Mouse (Mus musculus) urinary bladder, postnatal 10 days (tissue): ENCODE measurements around the gene Anapc15.

Experiments
- DNase-seq: peaks from one replicate; pipeline ENCODE4 v3.0.0; 2022; ENCODE audit warnings: low spot score

Gene Anapc15

GRCm38 (mm10) chr7:101847934-101848333 is 15.6 kb upstream of the Anapc15 start:
- DNase-seq = no peak

DNA sequence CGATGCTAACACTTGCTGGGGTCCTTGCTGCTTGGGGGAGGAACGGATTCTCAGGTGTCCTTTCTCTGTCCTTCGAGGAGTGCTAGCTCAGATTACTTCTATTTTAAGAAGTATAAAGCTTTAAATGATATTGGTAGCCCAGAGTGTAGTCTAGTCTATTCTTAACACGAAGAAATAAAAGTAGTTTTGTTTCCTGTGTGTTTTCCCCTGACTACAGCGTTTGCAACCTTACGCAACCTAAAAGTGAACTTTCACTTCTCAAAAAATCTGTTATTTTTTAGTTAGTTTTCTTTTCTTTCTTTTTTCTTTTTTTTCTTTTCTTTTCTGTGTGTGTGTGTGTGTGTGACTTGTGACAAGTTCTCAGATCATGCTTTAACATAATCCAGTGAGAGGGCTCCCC is 11.8 kb upstream of the Anapc15 start:
- no peak for DNase-seq

- no peak for DNase-seq
These were observed 10.7 kb upstream of the Anapc15 start for GRCm38 (mm10) chr7:101852846-101853245.

GRCm38 (mm10) chr7:101853816-101854215 is 9.7 kb upstream of the Anapc15 start:
- no peak for DNase-seq

DNA sequence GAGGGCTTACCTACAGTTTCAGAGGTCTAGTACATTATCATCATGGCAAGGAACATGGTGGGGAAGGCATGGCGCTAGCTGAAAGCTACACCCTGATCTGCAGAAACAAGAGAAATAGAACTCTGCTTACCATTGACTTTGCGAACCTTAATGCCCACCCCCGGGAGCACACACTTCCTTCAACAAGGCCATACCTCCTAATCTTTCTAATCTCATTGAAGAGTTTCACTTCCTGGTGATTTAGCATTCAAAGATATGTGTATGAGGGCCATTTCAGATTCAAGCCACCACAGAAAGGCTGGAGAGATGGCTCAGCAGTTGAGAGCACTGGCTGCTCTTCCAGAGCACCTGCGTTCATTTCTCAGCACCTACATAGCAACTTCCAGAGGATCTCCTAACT is 6.4 kb upstream of the Anapc15 start, which contains the start of gene Folr2:
Folr2 (minus strand) TSS at position 101 of the 400 bp plus-strand sequence.
- no peak for DNase-seq

- DNase-seq = no peak
These were observed 5.2 kb upstream of the Anapc15 start for GRCm38 (mm10) chr7:101858362-101858761.

DNA sequence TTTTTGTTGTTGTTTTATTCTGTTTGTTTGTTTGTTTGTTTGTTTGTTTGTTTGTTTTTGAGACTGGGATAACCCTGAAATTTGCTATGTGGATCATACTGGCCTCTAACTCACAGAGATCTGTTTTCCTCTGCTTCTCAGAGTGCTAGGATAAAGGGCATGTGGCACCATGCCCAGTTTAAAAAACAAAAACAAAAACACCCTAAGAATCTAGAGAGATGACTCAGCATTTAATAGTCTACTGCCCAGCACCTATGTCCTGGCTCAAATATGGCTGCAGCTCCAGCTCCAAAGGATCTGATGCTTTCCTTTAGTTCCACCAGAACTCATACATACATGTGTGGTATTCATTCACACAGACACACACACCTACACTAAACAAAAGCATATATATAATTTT is 2.5 kb upstream of the Anapc15 start:
- DNase-seq = no peak

- DNase-seq = no peak
These were observed 1.2 kb upstream of the Anapc15 start for GRCm38 (mm10) chr7:101862291-101862690.

DNA sequence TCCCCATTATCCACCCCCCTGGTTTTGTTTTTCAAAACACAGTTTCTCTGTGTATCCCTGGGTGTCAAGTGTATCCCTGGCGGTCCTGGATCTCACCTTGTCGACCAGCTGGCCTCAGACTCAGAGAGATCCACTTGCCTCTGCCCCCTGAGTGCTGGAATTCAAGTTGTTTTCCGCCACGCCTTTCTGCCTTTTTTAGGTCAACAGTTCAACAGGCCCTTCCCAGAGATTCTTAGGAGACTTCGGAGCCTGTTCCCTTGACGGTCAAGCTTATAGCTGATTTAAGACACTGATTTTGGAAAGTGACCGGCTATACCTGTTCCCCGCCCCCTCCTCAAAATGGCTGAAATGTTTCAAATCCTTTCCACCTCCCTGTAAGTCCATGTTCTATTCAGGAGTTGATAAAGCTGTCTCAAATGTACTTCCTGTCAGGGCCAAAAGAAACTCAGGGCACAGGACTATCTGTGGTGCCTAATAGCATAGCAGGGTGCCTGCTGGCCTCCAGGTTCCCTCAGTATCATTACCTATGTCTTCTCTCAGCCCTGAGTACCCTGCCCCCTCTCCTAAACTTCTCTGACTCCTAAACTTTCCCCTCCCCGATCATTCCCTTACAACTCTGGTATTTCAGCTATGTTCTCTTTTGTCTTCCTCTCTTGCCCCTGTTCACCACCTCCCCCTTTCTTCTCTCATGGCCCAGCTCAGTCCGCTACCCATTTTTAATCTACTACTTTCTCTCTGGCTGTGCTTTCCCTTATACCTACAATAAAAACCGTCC is 3.2 kb downstream of the Anapc15 start:
- no peak for DNase-seq

- no peak for DNase-seq
These were observed 4.0 kb downstream of the Anapc15 start for GRCm38 (mm10) chr7:101867482-101867881.

DNA sequence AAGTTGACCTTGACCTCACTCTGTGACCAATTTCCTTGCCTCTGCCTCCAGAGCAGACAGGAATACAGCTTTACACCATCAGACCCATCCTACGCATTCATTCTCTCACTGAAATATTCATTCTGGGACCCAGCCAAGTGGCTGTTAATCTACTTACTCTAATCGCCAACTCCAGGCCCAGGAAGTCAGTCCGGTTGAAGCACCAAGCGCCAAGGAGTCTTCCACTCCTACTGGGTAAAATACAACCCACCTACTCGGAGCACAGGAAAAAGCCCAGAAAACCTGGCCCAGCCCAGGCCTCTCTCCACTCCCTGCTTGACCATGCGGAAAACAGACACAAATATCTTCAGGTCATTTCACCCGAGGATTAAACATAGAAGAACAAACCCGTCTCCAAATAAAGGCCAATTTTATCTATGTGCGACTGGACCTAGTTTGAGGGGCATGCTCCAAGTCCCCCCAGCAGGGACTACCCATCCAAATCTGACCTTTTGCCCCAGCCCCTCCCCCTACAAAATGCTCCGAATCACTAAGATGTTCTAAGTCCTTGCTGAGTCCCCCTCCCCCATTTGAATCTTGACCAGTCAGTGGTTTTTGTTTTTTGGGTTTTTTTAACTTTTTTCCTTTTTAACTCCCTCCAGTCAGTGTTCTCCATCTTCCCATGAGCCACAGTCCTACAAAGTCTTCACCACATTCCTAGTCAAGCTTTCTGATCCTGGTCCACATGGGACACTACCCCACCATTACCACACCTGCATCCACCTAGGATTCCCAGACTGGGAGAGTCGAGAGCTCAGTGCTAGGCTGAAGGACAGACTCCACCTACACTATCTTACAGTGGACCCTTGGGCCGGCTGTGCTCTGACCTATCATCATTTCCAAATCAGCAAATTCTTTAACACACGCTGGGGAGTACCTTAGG is 5.0 kb downstream of the Anapc15 start:
- DNase-seq = no peak

GRCm38 (mm10) chr7:101869163-101869500 is 5.6 kb downstream of the Anapc15 start:
- DNase-seq = no peak

- no peak for DNase-seq
These were observed 7.1 kb downstream of the Anapc15 start, which contains the start of gene Folr1 for GRCm38 (mm10) chr7:101870629-101871028. Gene Folr1 (minus strand): TSS chr7:101870788.

DNA sequence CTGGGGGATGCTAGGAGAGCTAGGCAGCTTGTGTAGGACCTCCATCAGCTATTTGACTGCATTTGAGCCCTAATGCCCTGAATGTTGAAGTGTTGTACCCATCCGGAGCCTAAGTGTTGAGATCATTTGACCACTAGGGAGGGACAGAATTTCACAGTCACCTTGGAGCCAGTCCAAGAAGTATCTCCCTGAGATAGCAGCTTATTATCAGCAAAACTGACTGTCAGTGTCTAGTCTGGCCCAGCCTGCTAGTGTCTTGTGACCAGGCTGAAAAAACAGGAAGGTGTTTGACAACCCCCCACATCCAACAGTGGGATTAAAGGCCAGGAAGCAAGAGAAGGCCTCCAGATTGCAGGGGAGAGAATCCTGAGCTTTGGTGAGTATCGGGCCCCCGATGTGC is 7.8 kb downstream of the Anapc15 start:
- no peak for DNase-seq

DNA sequence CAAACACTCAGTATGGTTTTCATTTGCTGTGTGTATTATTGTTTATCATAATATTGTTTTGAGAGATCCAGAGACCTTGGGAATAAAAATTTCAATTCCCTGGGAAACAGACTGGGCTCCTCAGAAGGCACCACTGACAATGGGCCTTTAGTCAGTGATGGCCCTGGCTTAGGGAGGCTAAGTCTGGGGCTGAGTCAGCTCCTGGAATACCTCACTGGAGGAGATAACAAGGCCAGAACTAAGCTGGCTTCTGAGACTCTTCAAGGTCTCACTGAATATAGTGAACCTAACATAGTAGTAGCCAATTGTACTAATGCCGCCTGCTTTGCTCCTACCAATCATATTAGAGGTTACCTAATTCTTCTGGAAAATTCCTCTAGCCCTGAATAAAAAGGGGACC is 12.5 kb downstream of the Anapc15 start:
- DNase-seq = no peak

DNA sequence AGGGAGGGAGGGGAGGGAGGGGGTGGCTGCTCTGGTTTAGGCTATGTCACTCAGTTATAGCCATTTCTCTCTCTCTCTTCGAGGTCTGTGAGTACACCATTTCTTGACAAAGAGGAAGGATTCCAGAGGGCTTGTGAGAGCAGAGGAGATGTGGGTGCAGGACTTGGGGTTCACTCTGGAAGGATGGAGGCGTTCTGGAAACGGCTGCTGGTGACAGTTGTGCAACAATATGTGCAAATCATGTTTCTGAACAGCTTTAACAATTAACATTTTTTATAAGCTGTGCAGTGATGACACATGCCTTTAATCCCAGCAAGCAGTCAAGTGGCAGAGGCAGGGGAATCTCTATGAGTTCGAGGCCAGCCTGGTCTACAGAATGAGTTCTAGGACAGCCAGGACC is 17.3 kb downstream of the Anapc15 start:
- DNase-seq = no peak

- no peak for DNase-seq
These were observed 19.1 kb downstream of the Anapc15 start for GRCm38 (mm10) chr7:101882413-101883154.

DNA sequence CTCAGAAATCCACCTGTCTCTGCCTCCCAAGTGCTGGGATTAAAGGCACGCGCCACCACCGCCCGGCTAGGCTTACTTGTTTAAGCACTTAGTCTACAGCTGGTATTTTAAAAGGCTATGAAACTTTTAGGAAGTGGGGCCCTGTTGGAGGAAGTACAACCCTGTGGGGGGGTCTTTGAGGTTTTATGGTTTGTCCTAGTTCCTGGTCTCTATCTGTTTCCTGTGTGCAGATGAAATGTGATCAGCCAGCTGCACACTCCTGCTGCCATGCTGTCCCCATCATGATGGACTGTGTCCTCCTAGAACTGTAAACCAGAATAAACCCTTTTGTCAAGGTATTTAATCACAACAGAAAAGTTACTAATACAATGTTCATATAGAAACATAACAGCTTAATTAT is 20.6 kb downstream of the Anapc15 start:
- no peak for DNase-seq

DNA sequence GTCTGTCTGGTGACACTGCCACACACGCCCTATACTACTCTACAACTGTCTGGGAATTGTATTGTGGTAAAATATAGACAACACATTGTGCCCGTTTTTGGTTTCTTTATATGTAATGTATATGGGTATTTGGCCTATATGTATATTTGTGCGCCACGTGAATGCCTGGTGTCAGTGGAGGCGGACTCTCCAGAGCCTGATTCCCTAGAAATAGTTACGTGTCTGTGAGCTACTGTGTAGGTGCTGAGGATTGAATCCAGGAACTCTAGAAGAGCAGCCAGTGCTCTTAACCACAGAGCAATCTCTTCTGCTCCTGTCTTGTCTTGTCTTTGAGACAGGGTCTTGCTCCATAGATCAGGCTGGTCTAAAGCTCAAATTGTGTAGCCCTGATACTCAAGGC is 22.8 kb downstream of the Anapc15 start:
- DNase-seq = no peak

DNA sequence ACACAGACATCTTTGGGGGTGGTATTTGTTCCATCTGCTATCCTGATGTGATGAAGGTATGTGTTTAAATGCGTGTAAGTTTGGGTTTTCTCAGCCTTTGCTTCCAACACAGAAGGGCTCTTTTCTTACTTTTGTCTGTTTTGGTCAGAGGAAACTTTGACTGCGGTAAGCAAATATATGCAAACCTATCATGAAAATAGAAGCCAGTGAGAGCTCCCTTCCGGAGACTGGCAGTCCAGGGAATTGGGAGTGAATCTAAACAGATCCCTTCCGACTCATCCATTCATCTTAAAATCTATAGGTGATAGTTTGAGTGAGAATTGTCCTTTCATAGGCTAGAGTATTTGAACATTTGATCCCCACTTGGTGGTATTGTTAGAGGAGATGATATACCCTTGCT is 24.9 kb downstream of the Anapc15 start:
- no peak for DNase-seq

GRCm38 (mm10) chr7:101895695-101896094 is 32.2 kb downstream of the Anapc15 start:
- no peak for DNase-seq
